Mouse (Mus musculus): ENCODE measurements around the gene Has3. TPM values are rescaled to one million over a fixed set of nuclear protein-coding genes. Genes with fewer than 3 reads are reported as not detected.
A peak's percentile ranks its signal among the peaks of the same experiment; 100 is the strongest.

Has3 gene
- polyA plus RNA-seq, 1 experiment from 2014 or later, result 0.26 TPM

DNA sequence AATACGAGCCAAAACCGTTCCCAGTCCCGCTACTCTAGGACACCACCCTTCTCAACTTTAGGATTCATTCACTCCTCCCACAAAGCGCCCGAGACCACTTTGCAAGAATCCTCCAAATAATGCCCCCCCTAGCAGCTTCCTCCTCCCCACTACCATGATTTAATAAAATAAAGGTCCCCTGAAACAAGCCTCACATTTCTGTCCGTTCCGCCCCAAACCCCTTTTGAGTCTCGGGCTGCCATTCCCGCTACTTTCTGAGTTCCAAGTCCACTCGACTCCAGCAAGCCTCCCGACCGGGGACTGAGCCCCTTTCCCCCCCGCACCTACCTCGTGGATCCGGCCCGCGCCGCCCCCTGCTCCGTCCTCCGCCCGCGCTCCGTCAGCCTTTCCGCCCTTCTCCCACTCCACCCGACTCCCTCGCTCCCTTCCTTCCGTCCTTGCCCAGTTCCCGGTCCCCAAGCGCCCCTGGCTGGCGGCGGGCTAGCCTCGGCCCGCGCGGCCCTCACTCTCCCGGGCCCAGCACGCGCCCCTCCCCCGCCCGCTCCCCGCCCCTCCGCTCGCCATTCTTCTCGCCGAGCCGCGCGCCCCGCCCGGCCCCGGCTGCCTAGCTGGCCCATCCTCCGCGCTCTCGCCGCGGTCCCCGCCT lies 22.9 kb downstream of the Has3 start:
- Histone ChIP-seq H3K4me1 (peaks cover 40% of the 10 kb centered on the region), H3K36me3 (replicated peaks) (peaks cover 53% of the 10 kb centered on the region), H3K4me3 (peak overlapping the region; percentile 98), H3K27me3 (ENCODE audit: poor library complexity, severe bottlenecking) (no peaks in the 10 kb centered on the region), H3K9me3 (no peaks in the 10 kb centered on the region), H3K27ac (peak overlapping the region; percentile 100)
- DNase-seq (ENCODE audit: extremely low spot score, low spot score), result peak; percentile 73
- WGBS, result under 1% methylated on average over 57 of the region's 57 CpGs

DNA sequence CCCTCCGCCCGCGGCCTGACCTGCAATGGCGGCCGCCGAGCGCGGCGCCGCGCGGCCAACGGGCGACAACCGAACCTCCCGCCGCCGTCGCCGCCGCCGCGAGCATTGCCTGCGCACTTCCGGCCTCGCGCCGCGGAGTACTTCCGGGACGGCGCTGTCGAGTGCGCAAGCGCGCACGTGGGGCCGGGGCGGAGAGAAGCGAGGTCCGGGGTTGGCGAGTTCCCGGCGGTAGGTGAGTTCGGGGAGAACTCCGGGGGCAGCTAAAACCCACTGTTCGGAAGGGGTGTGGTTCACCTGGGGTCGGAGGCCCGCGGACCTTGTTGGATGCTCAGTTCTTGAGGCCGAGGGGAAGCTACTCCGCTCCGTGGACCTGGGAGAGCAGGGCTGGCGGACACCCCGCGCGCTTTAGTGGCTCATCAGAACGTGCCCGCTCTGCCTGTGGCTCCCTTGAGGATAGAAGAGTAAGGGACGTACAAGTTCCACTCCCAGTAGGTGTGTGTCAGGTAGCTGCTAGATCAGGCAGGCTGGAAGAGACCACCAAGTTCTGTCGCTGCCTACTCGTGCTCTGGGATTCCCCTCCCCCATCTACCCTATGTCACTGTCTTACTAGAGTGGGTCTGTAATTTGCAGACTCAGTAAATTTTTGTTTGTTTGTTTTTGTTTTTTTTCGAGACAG lies 23.6 kb downstream of the Has3 start, which contains the start of gene Utp4:
TSS of gene Utp4 (plus strand) at position 156 of the 676 bp plus-strand sequence.
- under 1% methylated on average over 63 of the region's 63 CpGs for WGBS
- H3K27ac ChIP-seq, result peak within 1 kb of the TSS; percentile 100
- peaks cover 58% of the 10 kb centered on the region for H3K36me3 ChIP-seq (replicated peaks)
- H3K4me3 ChIP-seq, result peak within 1 kb of the TSS; percentile 98
- no peaks in the 10 kb centered on the region for H3K9me3 ChIP-seq
- peaks cover 38% of the 10 kb centered on the region for H3K4me1 ChIP-seq
- peak; percentile 87 for DNase-seq (ENCODE audit: extremely low spot score, low spot score)
- H3K27me3 ChIP-seq (ENCODE audit: poor library complexity, severe bottlenecking), result no peaks in the 10 kb centered on the region

DNA sequence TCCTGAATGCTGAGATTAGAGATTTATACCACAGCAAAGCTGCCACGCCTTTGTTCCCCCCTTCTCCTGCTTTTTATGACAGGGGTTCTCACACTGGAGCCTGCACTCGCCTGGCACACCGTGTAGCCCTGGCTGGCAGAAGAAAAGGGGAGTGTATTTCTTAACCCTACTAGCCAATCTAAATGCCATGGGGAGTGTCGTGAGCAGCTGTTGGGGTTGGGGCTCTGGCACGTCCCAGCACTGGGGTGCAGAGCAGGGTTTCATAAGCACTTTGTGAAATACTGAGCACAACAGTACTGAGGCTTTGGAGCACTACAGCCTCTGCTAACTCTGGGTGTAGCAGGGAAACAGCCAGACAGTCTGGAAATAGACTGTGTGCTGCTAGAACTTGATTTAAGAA lies 29.4 kb downstream of the Has3 start:
- Histone ChIP-seq H3K9me3 (no peaks in the 10 kb centered on the region), H3K4me3 (no peak overlapping the region), H3K36me3 (replicated peaks) (peaks cover 100% of the 10 kb centered on the region), H3K27me3 (ENCODE audit: poor library complexity, severe bottlenecking) (no peaks in the 10 kb centered on the region), H3K4me1 (peaks cover 11% of the 10 kb centered on the region), H3K27ac (no peak overlapping the region)
- WGBS, result 89% methylated on average over 5 of the region's 5 CpGs
- DNase-seq (ENCODE audit: extremely low spot score, low spot score), result no peak

DNA sequence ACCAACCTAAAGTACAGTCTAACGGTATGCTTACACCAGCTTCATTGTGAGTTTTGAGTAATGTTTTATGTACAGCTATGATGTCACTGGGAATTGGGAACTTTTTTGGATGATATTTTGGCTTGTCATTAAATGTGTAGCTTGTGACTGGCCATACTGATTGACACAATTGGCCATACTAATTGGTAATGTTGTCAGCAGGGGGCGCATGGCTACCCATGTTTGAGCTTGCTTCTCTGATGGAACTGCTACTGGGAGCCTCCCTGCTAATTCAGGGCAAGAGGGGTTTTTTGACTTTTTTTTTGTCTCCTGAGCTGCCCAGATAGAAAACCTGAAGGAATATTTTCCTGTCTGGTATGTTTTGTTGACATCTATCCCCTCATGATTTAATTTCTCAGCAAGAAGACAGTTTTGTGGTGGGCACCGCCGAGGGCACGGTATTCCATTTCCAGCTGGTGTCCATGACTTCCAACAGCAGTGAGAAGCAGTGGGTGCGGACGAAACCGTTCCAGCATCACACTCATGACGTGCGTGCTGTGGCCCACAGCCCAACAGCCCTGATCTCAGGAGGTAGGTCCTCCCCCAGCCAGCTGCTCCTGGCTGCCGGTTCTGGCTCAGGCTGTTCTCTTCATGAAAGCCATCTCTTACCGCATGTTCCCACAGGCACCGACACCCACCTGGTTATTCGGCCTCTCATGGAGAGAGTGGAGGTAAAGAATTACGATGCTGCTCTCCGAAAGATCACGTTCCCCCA lies 35.9 kb downstream of the Has3 start:
- no peaks in the 10 kb centered on the region for H3K9me3 ChIP-seq
- H3K4me1 ChIP-seq, result no peaks in the 10 kb centered on the region
- peaks cover 93% of the 10 kb centered on the region for H3K36me3 ChIP-seq (replicated peaks)
- 94% methylated on average over 17 of the region's 17 CpGs for WGBS
- no peak overlapping the region for H3K27ac ChIP-seq
- H3K27me3 ChIP-seq (ENCODE audit: poor library complexity, severe bottlenecking), result no peaks in the 10 kb centered on the region
- H3K4me3 ChIP-seq, result no peak overlapping the region
- DNase-seq (ENCODE audit: extremely low spot score, low spot score), result peak; percentile 33

DNA sequence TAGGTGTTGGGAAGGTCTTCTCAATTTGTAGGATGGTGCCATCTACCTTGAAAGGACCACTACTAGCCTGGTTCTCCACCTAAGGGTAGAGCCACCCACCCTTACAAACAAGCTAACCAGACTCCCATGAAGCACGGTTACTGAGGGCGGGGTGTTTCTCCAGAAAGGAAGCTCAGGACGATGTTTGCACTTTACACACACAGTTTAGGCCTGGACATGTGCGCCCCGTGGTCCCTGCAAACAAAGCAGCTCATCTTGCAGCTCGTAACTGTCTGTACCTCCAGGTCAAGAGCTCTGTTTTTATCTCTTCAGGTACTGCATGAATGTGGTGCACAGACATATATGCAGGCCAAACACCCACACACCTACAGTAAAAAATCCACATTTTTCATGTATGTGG lies 36.6 kb downstream of the Has3 start:
- H3K4me1 ChIP-seq, result no peaks in the 10 kb centered on the region
- peaks cover 93% of the 10 kb centered on the region for H3K36me3 ChIP-seq (replicated peaks)
- no peak overlapping the region for H3K27ac ChIP-seq
- no peaks in the 10 kb centered on the region for H3K27me3 ChIP-seq (ENCODE audit: poor library complexity, severe bottlenecking)
- 95% methylated on average over 6 of the region's 6 CpGs for WGBS
- no peak for DNase-seq (ENCODE audit: extremely low spot score, low spot score)
- no peak overlapping the region for H3K4me3 ChIP-seq
- H3K9me3 ChIP-seq, result no peaks in the 10 kb centered on the region

DNA sequence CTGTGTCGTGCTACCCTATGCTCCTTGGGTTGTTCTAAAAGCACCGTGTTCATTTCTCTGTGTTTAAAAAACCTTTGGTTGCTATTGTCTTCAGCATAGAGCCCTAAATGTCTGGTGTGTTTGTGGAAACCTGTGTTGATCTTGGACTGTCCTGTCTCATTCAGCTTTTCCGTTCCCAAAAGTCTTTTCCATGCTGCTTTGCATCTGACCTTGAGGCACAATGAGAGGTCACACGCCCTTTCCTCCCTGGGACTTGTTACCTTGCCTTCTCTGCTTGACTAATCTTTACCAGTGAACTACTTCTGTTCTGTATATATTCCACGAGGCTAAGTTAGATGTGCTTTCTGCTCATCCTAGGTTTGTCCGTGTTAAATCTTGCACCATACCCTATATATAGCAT lies 37.4 kb downstream of the Has3 start:
- H3K27ac ChIP-seq, result no peak overlapping the region
- H3K9me3 ChIP-seq, result no peaks in the 10 kb centered on the region
- no peaks in the 10 kb centered on the region for H3K4me1 ChIP-seq
- no peaks in the 10 kb centered on the region for H3K27me3 ChIP-seq (ENCODE audit: poor library complexity, severe bottlenecking)
- H3K36me3 ChIP-seq (replicated peaks), result peaks cover 93% of the 10 kb centered on the region
- 92% methylated on average over 6 of the region's 6 CpGs for WGBS
- no peak for DNase-seq (ENCODE audit: extremely low spot score, low spot score)
- H3K4me3 ChIP-seq, result no peak overlapping the region

DNA sequence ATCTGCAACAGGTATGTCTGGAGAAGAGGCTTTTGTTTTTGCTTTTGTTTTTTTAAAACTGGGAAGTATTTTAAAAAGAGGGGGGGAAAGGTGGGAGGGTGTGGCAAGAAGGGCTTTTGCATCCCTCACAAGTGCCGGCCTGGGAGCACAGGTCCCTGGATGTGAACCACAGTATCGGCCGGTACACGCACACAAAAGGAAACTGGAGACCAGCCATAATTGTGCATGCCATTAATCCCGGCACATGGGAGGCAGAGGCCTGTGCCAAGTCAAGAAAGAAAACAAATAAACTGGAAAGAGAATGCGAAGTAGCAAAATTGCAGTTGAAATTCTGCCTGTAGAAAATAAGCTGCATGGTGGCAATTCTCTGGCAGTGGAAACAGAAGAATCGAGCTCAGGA lies 38.2 kb downstream of the Has3 start:
- no peaks in the 10 kb centered on the region for H3K27me3 ChIP-seq (ENCODE audit: poor library complexity, severe bottlenecking)
- H3K36me3 ChIP-seq (replicated peaks), result peaks cover 93% of the 10 kb centered on the region
- H3K4me3 ChIP-seq, result no peak overlapping the region
- no peaks in the 10 kb centered on the region for H3K4me1 ChIP-seq
- no peak for DNase-seq (ENCODE audit: extremely low spot score, low spot score)
- H3K27ac ChIP-seq, result no peak overlapping the region
- 94% methylated on average over 7 of the region's 7 CpGs for WGBS
- no peaks in the 10 kb centered on the region for H3K9me3 ChIP-seq

GRCm38 (mm10) chr8:106913631-106914030 lies 43.6 kb downstream of the Has3 start:
- DNase-seq (ENCODE audit: extremely low spot score, low spot score), result no peak
- Histone ChIP-seq H3K4me1 (no peaks in the 10 kb centered on the region), H3K27ac (no peak overlapping the region), H3K36me3 (replicated peaks) (peaks cover 92% of the 10 kb centered on the region), H3K27me3 (ENCODE audit: poor library complexity, severe bottlenecking) (no peaks in the 10 kb centered on the region), H3K4me3 (no peak overlapping the region), H3K9me3 (no peaks in the 10 kb centered on the region)
- WGBS, result 95% methylated on average over 10 of the region's 10 CpGs

DNA sequence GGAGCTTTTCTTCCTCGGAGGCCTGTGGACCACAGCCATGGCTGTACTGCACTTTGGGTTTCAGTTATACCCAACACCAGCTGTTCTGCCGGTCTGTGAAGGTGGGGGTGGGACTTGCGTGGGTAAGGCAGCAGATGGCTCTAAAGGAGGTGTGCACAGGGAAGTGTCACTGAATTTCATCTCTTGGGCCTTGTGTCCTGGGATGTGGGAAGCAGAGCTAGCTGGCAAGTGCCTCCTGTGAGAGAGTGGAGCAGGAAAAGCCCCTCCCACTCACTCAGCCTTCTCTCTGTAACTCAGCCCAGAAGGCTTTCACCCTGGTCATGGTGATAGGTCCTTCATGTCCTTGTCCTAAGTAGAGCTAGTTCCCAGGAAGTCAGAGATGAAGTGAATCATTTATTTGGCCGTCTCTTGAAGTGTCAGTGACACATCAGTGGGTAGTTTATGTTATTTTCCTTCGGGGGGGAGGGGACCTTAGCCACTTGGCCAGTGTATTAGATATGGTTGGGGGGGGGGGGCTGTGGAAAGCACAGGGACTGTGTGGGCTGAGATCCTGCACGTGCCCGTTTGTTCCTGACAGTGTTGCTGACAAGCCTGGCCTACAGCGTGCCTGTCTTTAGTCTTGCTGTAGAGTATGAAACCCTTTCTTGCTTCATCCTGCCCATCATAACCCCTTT lies 49.8 kb downstream of the Has3 start:
- Histone ChIP-seq H3K36me3 (replicated peaks) (peaks cover 98% of the 10 kb centered on the region), H3K27ac (no peak overlapping the region), H3K4me1 (no peaks in the 10 kb centered on the region), H3K27me3 (ENCODE audit: poor library complexity, severe bottlenecking) (no peaks in the 10 kb centered on the region), H3K4me3 (no peak overlapping the region), H3K9me3 (no peaks in the 10 kb centered on the region)
- DNase-seq (ENCODE audit: extremely low spot score, low spot score), result no peak
- WGBS, result 93% methylated on average over 8 of the region's 8 CpGs

DNA sequence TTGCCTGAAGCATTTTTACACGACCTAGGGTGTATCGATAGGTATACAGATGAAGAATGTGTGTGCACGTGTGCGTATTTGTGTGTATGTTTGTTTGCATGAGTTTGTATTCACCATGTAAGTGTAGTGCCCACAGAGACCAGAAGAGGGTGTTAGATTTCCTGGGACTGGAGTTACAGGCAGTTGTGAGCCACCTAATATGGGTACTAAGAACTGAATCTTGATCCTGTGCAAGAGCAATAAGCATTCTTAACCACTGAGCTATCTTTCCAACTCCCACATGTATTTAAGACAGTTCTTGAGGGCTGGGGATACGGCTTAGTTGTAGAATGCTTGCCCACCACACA lies 50.3 kb downstream of the Has3 start:
- Histone ChIP-seq H3K4me1 (no peaks in the 10 kb centered on the region), H3K4me3 (no peak overlapping the region), H3K27me3 (ENCODE audit: poor library complexity, severe bottlenecking) (no peaks in the 10 kb centered on the region), H3K27ac (no peak overlapping the region), H3K9me3 (no peaks in the 10 kb centered on the region), H3K36me3 (replicated peaks) (peaks cover 95% of the 10 kb centered on the region)
- WGBS, result 95% methylated on average over 5 of the region's 5 CpGs
- no peak for DNase-seq (ENCODE audit: extremely low spot score, low spot score)

DNA sequence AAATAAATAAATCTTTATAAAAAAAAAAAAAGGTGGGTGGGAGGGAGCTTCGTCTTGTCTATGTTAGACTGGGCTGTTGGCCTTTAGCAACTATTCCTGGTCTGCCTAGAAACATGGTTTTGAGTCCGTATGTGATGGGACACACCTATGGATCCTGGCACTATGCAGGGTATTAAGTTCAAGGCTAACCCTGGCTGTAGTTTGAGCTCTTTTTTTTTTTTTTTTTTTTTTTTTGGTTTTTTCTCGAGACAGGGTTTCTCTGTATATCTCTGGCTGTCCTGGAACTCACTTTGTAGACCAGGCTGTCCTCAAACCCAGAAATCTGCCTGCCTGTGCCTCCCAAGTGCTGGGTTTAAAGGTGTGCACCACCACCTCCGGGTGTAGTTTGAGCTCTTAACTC lies 54.0 kb downstream of the Has3 start:
- Histone ChIP-seq H3K36me3 (replicated peaks) (peaks cover 58% of the 10 kb centered on the region), H3K9me3 (no peaks in the 10 kb centered on the region), H3K4me3 (no peak overlapping the region), H3K27ac (no peak overlapping the region), H3K27me3 (ENCODE audit: poor library complexity, severe bottlenecking) (no peaks in the 10 kb centered on the region), H3K4me1 (peaks cover 1% of the 10 kb centered on the region; the same call in 1 of the 2 replicates)
- WGBS, result 93% methylated on average over 4 of the region's 4 CpGs
- no peak for DNase-seq (ENCODE audit: extremely low spot score, low spot score)

GRCm38 (mm10) chr8:106924904-106925349 lies 54.9 kb downstream of the Has3 start:
- no peak overlapping the region for H3K27ac ChIP-seq
- H3K4me1 ChIP-seq, result peaks cover 10% of the 10 kb centered on the region; the same call in 1 of the 2 replicates
- H3K36me3 ChIP-seq (replicated peaks), result peaks cover 49% of the 10 kb centered on the region
- no peak for DNase-seq (ENCODE audit: extremely low spot score, low spot score)
- H3K9me3 ChIP-seq, result no peaks in the 10 kb centered on the region
- H3K4me3 ChIP-seq, result no peak overlapping the region
- WGBS, result 88% methylated on average over 8 of the region's 8 CpGs
- no peaks in the 10 kb centered on the region for H3K27me3 ChIP-seq (ENCODE audit: poor library complexity, severe bottlenecking)
